Mouse (Mus musculus) liver, postnatal 0 days (tissue): ENCODE measurements around the gene Snrpb. TPM values are rescaled to one million over a fixed set of nuclear protein-coding genes. Genes with fewer than 3 reads are reported as not detected.

Source experiments
- ATAC-seq: fragments of 200-750 bp; cut with Nextera tagmentation; 2 replicates; pipeline ENCODE4 v1.8.0; 2017; ENCODE audit warnings: mild to moderate bottlenecking, moderate library complexity
- DNase-seq: peaks from one replicate; pipeline ENCODE4 v3.0.0-alpha.2; 2016
- H3K27ac ChIP-seq: fragments of 300-500 bp; sonication (generic); 2 replicates; pipeline ENCODE4 v1.5.1; 2014; ENCODE audit warnings: antibody characterized with exemption, moderate library complexity, mild to moderate bottlenecking, low read depth
- H3K27me3 ChIP-seq: fragments of 300-500 bp; sonication (generic); 2 replicates; pipeline ENCODE4 v1.6.1; 2014; ENCODE audit warnings: low read length, control low read depth, mixed read lengths; ENCODE audit not compliant: insufficient read depth
- H3K36me3 ChIP-seq: fragments of 300-500 bp; sonication (generic); replicated peaks from 2 replicates; pipeline ENCODE4 v1.6.1; 2014; ENCODE audit warnings: mild to moderate bottlenecking, control low read depth, low read length, moderate library complexity, mixed read lengths; ENCODE audit not compliant: insufficient read depth
- H3K4me1 ChIP-seq: fragments of 300-500 bp; sonication (generic); 2 replicates; pipeline ENCODE4 v1.6.1; 2014; ENCODE audit warnings: antibody characterized with exemption, mild to moderate bottlenecking, control low read depth; ENCODE audit not compliant: insufficient read depth
- H3K4me2 ChIP-seq: fragments of 300-500 bp; sonication (generic); 2 replicates; pipeline ENCODE4 v1.6.1; 2014; ENCODE audit warnings: low read depth, mild to moderate bottlenecking, low read length, moderate library complexity, mixed read lengths
- H3K4me3 ChIP-seq: fragments of 300-500 bp; sonication (generic); 2 replicates; pipeline ENCODE4 v1.5.1; 2014; ENCODE audit warnings: low read depth, low read length
- H3K9ac ChIP-seq: fragments of 300-500 bp; sonication (generic); replicated peaks from 2 replicates; pipeline ENCODE4 v1.6.1; 2014; ENCODE audit warnings: mild to moderate bottlenecking, moderate library complexity
- H3K9me3 ChIP-seq: fragments of 300-500 bp; sonication (generic); 2 replicates; pipeline ENCODE4 v1.6.1; 2016; ENCODE audit warnings: mild to moderate bottlenecking, control low read depth, low read length, mixed read lengths
- CTCF ChIP-seq: sonication (generic); IDR thresholded peaks from 2 replicates; pipeline ENCODE4 v1.5.1; 2016; ENCODE audit warnings: antibody characterized with exemption, low read depth
- EP300 ChIP-seq: IDR thresholded peaks from 2 replicates; pipeline ENCODE4 v1.6.1; 2016; ENCODE audit warnings: antibody characterized with exemption, low read depth, mild to moderate bottlenecking
- WGBS: fragments of 180-500 bp; shearing (Covaris S2); extraction: QIAGEN DNeasy Blood & Tissue Kit; methylation state at CpG from one replicate; pipeline ENCODE4 v1.1.7; 2014; ENCODE audit not compliant: insufficient replicate concordance; 5-methylcytosine and 5-hydroxymethylcytosine counted together
- polyA plus RNA-seq: library from polyadenylated mRNA; unstranded; fragments of >200 nt; fragmentation: Nextera tagmentation; extraction: Ambion mirVana; gene quantifications from 2 replicates; pipeline ENCODE4 v1.2.1, GENCODE M21; 2015

Snrpb gene
- polyA plus RNA-seq, 1 experiment from 2014 or later: 200 TPM

- no peaks in the 10 kb centered on the region for H3K4me1 ChIP-seq
- TF ChIP-seq EP300 (no peak), CTCF (peak; percentile 52)
- H3K9me3 ChIP-seq: no peaks in the 10 kb centered on the region
- H3K9ac ChIP-seq: no peak overlapping the region
- DNase-seq: no peak
- no peak overlapping the region for H3K27ac ChIP-seq
- no peak overlapping the region for H3K4me2 ChIP-seq
- H3K27me3 ChIP-seq: no peaks in the 10 kb centered on the region
- peaks cover 29% of the 10 kb centered on the region for H3K36me3 ChIP-seq
- no peak overlapping the region for H3K4me3 ChIP-seq
- 71% methylated on average over 9 of the region's 9 CpGs for WGBS
- ATAC-seq: no peak
Observed at GRCm38 (mm10) chr2:130166311-130167214, 12.6 kb downstream of the Snrpb start.

DNA sequence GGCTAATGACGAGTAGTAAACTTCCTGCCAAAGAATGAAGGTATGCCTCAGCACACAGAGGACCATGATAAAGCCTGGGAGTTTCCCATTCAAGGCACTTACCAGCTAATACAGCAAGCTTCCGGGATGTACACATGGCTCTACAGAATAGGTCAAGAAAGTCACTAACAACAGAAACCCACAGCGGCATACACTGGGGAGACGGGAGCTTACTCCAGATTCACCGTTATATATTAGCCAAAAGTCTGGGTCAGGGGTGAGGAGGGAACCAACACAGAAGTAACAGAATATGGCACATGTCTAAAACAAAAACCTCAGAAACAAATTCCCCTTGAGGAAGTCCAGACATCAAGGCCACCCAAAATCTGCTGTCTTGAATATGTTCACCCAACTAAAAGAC, 16.5 kb downstream of the Snrpb start:
- Histone ChIP-seq H3K4me3 (no peak overlapping the region), H3K9me3 (no peaks in the 10 kb centered on the region), H3K4me1 (no peaks in the 10 kb centered on the region), H3K9ac (no peak overlapping the region), H3K27me3 (no peaks in the 10 kb centered on the region), H3K4me2 (no peak overlapping the region), H3K36me3 (no peaks in the 10 kb centered on the region; the same call in 1 of the 2 replicates), H3K27ac (no peak overlapping the region)
- no peak for TF ChIP-seq CTCF
- no peak for TF ChIP-seq EP300
- DNase-seq (no peak), ATAC-seq (no peak)
- WGBS: 76% methylated on average over 5 of the region's 5 CpGs

DNA sequence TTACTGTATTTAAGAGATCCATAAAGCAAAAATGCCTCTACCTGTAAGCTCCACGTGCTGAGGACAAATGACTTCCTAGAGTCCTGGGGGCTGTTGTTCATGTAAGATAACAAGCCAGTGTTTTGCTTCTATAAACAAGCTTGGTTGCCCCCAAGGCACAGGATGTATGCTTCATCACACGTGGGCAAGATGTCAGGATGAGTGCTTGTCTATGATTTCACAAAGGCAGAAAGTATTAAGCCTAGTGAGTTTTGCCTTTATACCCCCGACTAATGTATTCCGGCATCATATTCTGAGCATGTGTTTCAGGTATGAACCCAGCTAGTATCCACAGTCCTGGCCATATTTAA, 21.1 kb downstream of the Snrpb start:
- no peak overlapping the region for H3K4me2 ChIP-seq
- no peak for TF ChIP-seq EP300
- TF ChIP-seq CTCF: no peak
- ATAC-seq: no peak
- H3K9ac ChIP-seq: no peak overlapping the region
- 59% methylated on average over 4 of the region's 4 CpGs for WGBS
- no peak for DNase-seq
- H3K4me3 ChIP-seq: no peak overlapping the region
- no peaks in the 10 kb centered on the region for H3K27me3 ChIP-seq
- H3K9me3 ChIP-seq: no peaks in the 10 kb centered on the region
- no peaks in the 10 kb centered on the region for H3K4me1 ChIP-seq
- no peak overlapping the region for H3K27ac ChIP-seq
- H3K36me3 ChIP-seq: no peaks in the 10 kb centered on the region

- no peak for ATAC-seq
- TF ChIP-seq CTCF (no peak), EP300 (no peak)
- Histone ChIP-seq H3K4me2 (no peak overlapping the region), H3K27me3 (no peaks in the 10 kb centered on the region), H3K4me1 (no peaks in the 10 kb centered on the region), H3K36me3 (no peaks in the 10 kb centered on the region), H3K9ac (no peak overlapping the region), H3K9me3 (no peaks in the 10 kb centered on the region), H3K4me3 (no peak overlapping the region), H3K27ac (no peak overlapping the region)
- no peak for DNase-seq
- 71% methylated on average over 14 of the region's 14 CpGs for WGBS
Observed at GRCm38 (mm10) chr2:130157231-130158087, 21.7 kb downstream of the Snrpb start.

GRCm38 (mm10) chr2:130155851-130156250, 23.4 kb downstream of the Snrpb start:
- Histone ChIP-seq H3K27me3 (no peaks in the 10 kb centered on the region), H3K27ac (no peak overlapping the region), H3K9me3 (no peaks in the 10 kb centered on the region), H3K36me3 (no peaks in the 10 kb centered on the region), H3K4me1 (no peaks in the 10 kb centered on the region), H3K9ac (no peak overlapping the region), H3K4me2 (no peak overlapping the region), H3K4me3 (no peak overlapping the region)
- TF ChIP-seq CTCF: no peak
- no peak for TF ChIP-seq EP300
- ATAC-seq (no peak), DNase-seq (no peak)

GRCm38 (mm10) chr2:130155171-130155570, 24.0 kb downstream of the Snrpb start:
- TF ChIP-seq CTCF (no peak), EP300 (no peak)
- ATAC-seq (no peak), DNase-seq (no peak)
- Histone ChIP-seq H3K27ac (no peak overlapping the region), H3K9me3 (no peaks in the 10 kb centered on the region), H3K4me2 (no peak overlapping the region), H3K36me3 (no peaks in the 10 kb centered on the region), H3K4me1 (no peaks in the 10 kb centered on the region), H3K4me3 (no peak overlapping the region), H3K9ac (no peak overlapping the region), H3K27me3 (no peaks in the 10 kb centered on the region)
- 65% methylated on average over 3 of the region's 3 CpGs for WGBS
